Mouse (Mus musculus) CH12.LX (cell line): ENCODE measurements around the gene Sap30.

Experiments
- CTCF ChIP-seq, 2 experiments: IDR thresholded peaks in 1 of 2; conservative IDR thresholded peaks in 1 of 2; 2 replicates each; pipeline ENCODE4 v1.5.1; 2011 to 2012; ENCODE audit warnings: low read depth in 2 of 2, low read length in 2 of 2, improper control_type of control experiment in 1 of 2, inconsistent platforms in 1 of 2, mild to moderate bottlenecking in 1 of 2, moderate library complexity in 1 of 2
- POLR2AphosphoS2 ChIP-seq: IDR thresholded peaks from 2 replicates; pipeline ENCODE4 v1.6.1; 2011; ENCODE audit warnings: low read depth, low read length, improper control_type of control experiment

DNA sequence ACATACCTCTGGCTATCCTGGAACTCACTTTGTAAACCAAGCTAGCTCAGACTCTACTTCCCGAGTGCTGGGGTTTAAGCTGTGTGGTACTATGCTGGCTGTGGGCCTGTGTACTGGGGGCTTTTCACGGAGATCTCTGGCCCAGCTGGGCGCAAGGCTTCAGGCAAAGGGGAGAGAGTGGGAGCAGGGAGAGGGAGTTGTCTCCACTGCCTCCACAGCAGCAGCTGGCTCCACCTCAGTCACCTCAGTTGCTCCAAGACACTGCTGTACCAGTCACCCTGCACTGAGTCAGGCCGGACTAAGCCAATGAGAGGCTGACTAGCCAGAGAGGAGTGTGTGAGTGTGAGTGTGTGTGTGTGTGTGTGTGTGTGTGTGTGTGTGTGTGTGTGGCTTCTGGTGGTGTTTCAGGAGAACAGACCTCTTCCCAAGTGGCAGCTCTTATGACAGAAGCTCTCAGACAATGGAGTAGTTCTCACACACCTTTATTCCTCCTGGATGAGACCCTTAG lies 19.9 kb upstream of the Sap30 start:
- TF ChIP-seq CTCF (conservative IDR thresholded peaks at IDR 0.05 in 1 of 2, IDR thresholded peaks at IDR 0.05 in 1 of 2; ENCODE audit: low read depth in 2 of 2, low read length in 2 of 2) (no peak), POLR2AphosphoS2 (no peak)
